Mouse (Mus musculus) testis, adult 2 months (tissue): ENCODE data around the gene Exoc4.

Experiments used
- CTCF ChIP-seq: fragments of 200-500 bp; IDR thresholded peaks from 2 replicates; pipeline ENCODE4 v1.5.1; 2012; ENCODE audit warnings: low read depth, mild to moderate bottlenecking, inconsistent platforms, low read length, moderate library complexity; ENCODE audit not compliant: control insufficient read depth, insufficient read depth, insufficient replicate concordance
- POLR2A ChIP-seq: fragments of 200-500 bp; IDR thresholded peaks from 2 replicates; pipeline ENCODE4 v1.6.1; 2012; ENCODE audit warnings: low read depth, mild to moderate bottlenecking, inconsistent platforms, low read length, moderate library complexity; ENCODE audit not compliant: control insufficient read depth

GRCm38 (mm10) chr6:33900615-33901014 is 651.7 kb downstream of the Exoc4 start:
- TF ChIP-seq CTCF (no peak), POLR2A (no peak)
